Mouse (Mus musculus) R1 (cell line): ENCODE results near the gene Gm28079.
"Not testable (repeated sequence)": the region's sequence is repeated elsewhere in the genome, so short reads cannot be mapped to it uniquely, and the experiment has no call there.

Experiments
- DNase-seq: peaks from one replicate; pipeline ENCODE4 v3.0.0-alpha.2; 2018; ENCODE audit warnings: low read depth, low spot score

Gm28079 gene

DNA sequence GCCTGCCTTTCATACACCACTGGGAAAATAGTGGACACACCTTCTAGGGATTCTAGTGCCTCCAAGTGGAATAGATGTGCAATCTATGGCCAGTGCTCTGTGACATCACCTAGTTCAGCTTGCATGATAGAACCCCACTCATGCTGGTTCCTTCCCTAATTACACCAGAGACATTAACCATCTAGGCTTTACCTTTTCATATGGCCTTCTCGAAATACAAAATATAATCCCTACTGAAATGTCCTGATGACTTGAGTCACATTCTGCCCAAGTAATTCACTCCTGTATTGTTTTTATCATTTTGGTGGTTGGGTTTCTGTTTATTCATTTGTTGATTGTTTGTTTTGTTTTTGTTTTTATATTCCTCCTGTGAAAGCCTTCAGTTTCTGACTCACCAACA lies at the start of gene Gm28079:
Gene Gm28079, minus strand, starts transcription at position 101 of the 400 bp plus-strand sequence.
- DNase-seq = not testable (repeated sequence)
